Mouse (Mus musculus) lung, postnatal 0 days (tissue): ENCODE measurements around the gene Upk3a. TPM values are rescaled to one million over a fixed set of nuclear protein-coding genes. Genes with fewer than 3 reads are reported as not detected.

Experiments used
- ATAC-seq: fragments of 200-750 bp; cut with Nextera tagmentation; 2 replicates; pipeline ENCODE4 v1.8.0; 2017; ENCODE audit warnings: moderate library complexity
- DNase-seq: peaks from one replicate; pipeline ENCODE4 v3.0.0-alpha.2; 2016; ENCODE audit warnings: low spot score
- H3K27ac ChIP-seq: fragments of 300-500 bp; sonication (generic); 2 replicates; pipeline ENCODE4 v1.5.1; 2014; ENCODE audit warnings: antibody characterized with exemption, mild to moderate bottlenecking, low read length, mixed read lengths
- H3K27me3 ChIP-seq: fragments of 300-500 bp; sonication (generic); replicated peaks from 2 replicates; pipeline ENCODE4 v1.6.1; 2014; ENCODE audit warnings: low read length, mixed read lengths; ENCODE audit not compliant: insufficient read depth
- H3K36me3 ChIP-seq: fragments of 300-500 bp; sonication (generic); 2 replicates; pipeline ENCODE4 v1.6.1; 2014; ENCODE audit warnings: low read length, mixed read lengths; ENCODE audit not compliant: insufficient read depth
- H3K4me1 ChIP-seq: fragments of 300-500 bp; sonication (generic); 2 replicates; pipeline ENCODE4 v1.6.1; 2014; ENCODE audit warnings: antibody characterized with exemption, low read depth, low read length, mixed read lengths; ENCODE audit not compliant: insufficient read depth
- H3K4me2 ChIP-seq: fragments of 300-500 bp; sonication (generic); replicated peaks from 2 replicates; pipeline ENCODE4 v1.6.1; 2014; ENCODE audit warnings: low read depth, mild to moderate bottlenecking, low read length, moderate library complexity, mixed read lengths
- H3K4me3 ChIP-seq: fragments of 300-500 bp; sonication (generic); 2 replicates; pipeline ENCODE4 v1.5.1; 2014; ENCODE audit warnings: low read depth, low read length
- H3K9ac ChIP-seq: fragments of 300-500 bp; sonication (generic); replicated peaks from 2 replicates; pipeline ENCODE4 v1.6.1; 2014; ENCODE audit warnings: low read depth, mild to moderate bottlenecking
- H3K9me3 ChIP-seq: fragments of 300-500 bp; sonication (generic); 2 replicates; pipeline ENCODE4 v1.6.1; 2016; ENCODE audit warnings: low read length, mixed read lengths
- CTCF ChIP-seq: IDR thresholded peaks from 2 replicates; pipeline ENCODE4 v1.5.1; 2016; ENCODE audit warnings: antibody characterized with exemption, mild to moderate bottlenecking
- EP300 ChIP-seq: IDR thresholded peaks from 2 replicates; pipeline ENCODE4 v1.6.1; 2016; ENCODE audit warnings: antibody characterized with exemption, mild to moderate bottlenecking, control low read depth
- WGBS: fragments of 180-500 bp; shearing (Covaris S2); extraction: QIAGEN DNeasy Blood & Tissue Kit; methylation state at CpG from one replicate; pipeline ENCODE4 v1.1.7; 2014; 5-methylcytosine and 5-hydroxymethylcytosine counted together
- polyA plus RNA-seq: library from polyadenylated mRNA; unstranded; fragments of >200 nt; fragmentation: Nextera tagmentation; extraction: Ambion mirVana; gene quantifications from 2 replicates; pipeline ENCODE4 v1.2.1, GENCODE M21; 2015

The Upk3a gene
- 33.6 and 41.0 TPM in 2 replicates for polyA plus RNA-seq

GRCm38 (mm10) chr15:85016951-85017664 is at the start of gene Upk3a:
TSS of gene Upk3a (plus strand) at chr15:85017141.
- H3K4me2 ChIP-seq, result no peak within 1 kb of the TSS
- H3K9me3 ChIP-seq, result no peaks in the 10 kb centered on the region
- H3K9ac ChIP-seq, result no peak within 1 kb of the TSS
- 11% methylated on average over 21 of the region's 21 CpGs for WGBS
- DNase-seq (peak; percentile 78), ATAC-seq (peak; percentile 80)
- TF ChIP-seq EP300 (no peak), CTCF (no peak)
- no peak within 1 kb of the TSS for H3K27ac ChIP-seq
- no peaks in the 10 kb centered on the region for H3K4me1 ChIP-seq
- H3K27me3 ChIP-seq, result no peaks in the 10 kb centered on the region
- no peak within 1 kb of the TSS for H3K4me3 ChIP-seq
- no peaks in the 10 kb centered on the region for H3K36me3 ChIP-seq

GRCm38 (mm10) chr15:84968534-84968933 is 48.4 kb upstream of the Upk3a start:
- Histone ChIP-seq H3K4me3 (no peak overlapping the region), H3K27ac (no peak overlapping the region), H3K4me1 (no peaks in the 10 kb centered on the region), H3K4me2 (no peak overlapping the region), H3K9me3 (no peaks in the 10 kb centered on the region), H3K9ac (no peak overlapping the region), H3K27me3 (no peaks in the 10 kb centered on the region), H3K36me3 (no peaks in the 10 kb centered on the region)
- TF ChIP-seq CTCF, result no peak
- TF ChIP-seq EP300, result no peak
- 87% methylated on average over 4 of the region's 4 CpGs for WGBS
- ATAC-seq (no peak), DNase-seq (no peak)

- no peak for ATAC-seq
- 61% methylated on average over 8 of the region's 8 CpGs for WGBS
- TF ChIP-seq EP300 (no peak), CTCF (no peak)
Observed at GRCm38 (mm10) chr15:84972860-84973543, 43.9 kb upstream of the Upk3a start.

DNA sequence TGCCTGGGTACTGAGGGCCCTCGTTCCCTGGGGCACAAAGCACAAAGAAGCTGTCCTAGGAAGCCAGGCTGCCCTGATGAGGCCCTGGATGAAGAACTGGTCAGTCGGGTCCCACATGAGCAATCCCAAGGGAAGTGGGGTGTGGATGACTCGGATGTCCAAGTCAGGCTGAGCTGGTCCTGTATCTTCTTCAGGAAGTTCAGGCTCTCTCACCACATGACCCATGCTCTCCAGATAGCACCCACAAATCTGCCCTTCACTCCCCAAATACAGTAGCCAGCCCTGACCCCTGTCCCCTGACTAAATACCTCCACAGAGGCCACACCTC is 43.4 kb upstream of the Upk3a start:
- H3K4me1 ChIP-seq, result no peaks in the 10 kb centered on the region
- H3K9ac ChIP-seq, result no peak overlapping the region
- no peak overlapping the region for H3K27ac ChIP-seq
- no peaks in the 10 kb centered on the region for H3K9me3 ChIP-seq
- ATAC-seq (no peak), DNase-seq (no peak)
- H3K4me3 ChIP-seq, result no peak overlapping the region
- 62% methylated on average over 3 of the region's 3 CpGs for WGBS
- TF ChIP-seq CTCF (no peak), EP300 (no peak)
- H3K27me3 ChIP-seq, result no peaks in the 10 kb centered on the region
- no peak overlapping the region for H3K4me2 ChIP-seq
- no peaks in the 10 kb centered on the region for H3K36me3 ChIP-seq

More at GRCm38 (mm10) chr15:84972860-84973543, 43.9 kb upstream of the Upk3a start:
- H3K4me1 ChIP-seq, result no peaks in the 10 kb centered on the region
- no peaks in the 10 kb centered on the region for H3K36me3 ChIP-seq
- no peak overlapping the region for H3K4me2 ChIP-seq
- DNase-seq, result no peak
- H3K9ac ChIP-seq, result no peak overlapping the region
- H3K27me3 ChIP-seq, result no peaks in the 10 kb centered on the region
- no peaks in the 10 kb centered on the region for H3K9me3 ChIP-seq
- H3K4me3 ChIP-seq, result no peak overlapping the region
- H3K27ac ChIP-seq, result no peak overlapping the region

DNA sequence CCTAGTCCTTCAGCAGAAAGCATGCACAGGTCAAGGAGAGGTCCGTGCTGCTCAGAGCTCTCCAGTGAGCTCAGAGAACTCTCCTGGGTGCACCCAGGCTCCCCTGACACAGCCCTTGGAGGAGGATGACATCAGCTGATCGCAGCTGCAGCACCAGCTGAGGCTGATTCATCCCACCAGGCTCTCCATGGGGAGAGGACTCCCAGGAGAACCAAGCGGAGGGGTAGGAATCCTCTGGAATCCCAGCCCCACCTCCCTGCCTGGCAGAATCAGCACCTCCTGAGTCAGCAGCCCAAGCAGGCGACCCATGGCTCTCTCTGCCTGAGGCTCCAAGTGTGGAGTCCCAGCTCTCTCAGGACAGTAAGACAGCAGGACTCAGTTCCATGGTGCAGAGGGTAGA is 41.2 kb upstream of the Upk3a start:
- Histone ChIP-seq H3K9ac (no peak overlapping the region), H3K4me1 (no peaks in the 10 kb centered on the region), H3K9me3 (no peaks in the 10 kb centered on the region), H3K4me2 (no peak overlapping the region), H3K36me3 (no peaks in the 10 kb centered on the region), H3K27me3 (no peaks in the 10 kb centered on the region), H3K4me3 (no peak overlapping the region), H3K27ac (no peak overlapping the region)
- WGBS, result 25% methylated on average over 4 of the region's 4 CpGs
- ATAC-seq, result peak; percentile 54
- TF ChIP-seq EP300 (no peak), CTCF (no peak)
- DNase-seq, result peak; percentile 18

GRCm38 (mm10) chr15:84981609-84982313 is 35.2 kb upstream of the Upk3a start:
- H3K4me3 ChIP-seq, result no peak overlapping the region
- no peak overlapping the region for H3K4me2 ChIP-seq
- H3K36me3 ChIP-seq, result no peaks in the 10 kb centered on the region
- ATAC-seq (peak; percentile 18; the same call in 1 of the 2 replicates), DNase-seq (peak; percentile 19)
- no peak overlapping the region for H3K9ac ChIP-seq
- H3K27ac ChIP-seq, result no peak overlapping the region
- TF ChIP-seq CTCF, result no peak
- H3K9me3 ChIP-seq, result no peaks in the 10 kb centered on the region
- no peaks in the 10 kb centered on the region for H3K27me3 ChIP-seq
- 56% methylated on average over 9 of the region's 9 CpGs for WGBS
- peaks cover 3% of the 10 kb centered on the region; the same call in 1 of the 2 replicates for H3K4me1 ChIP-seq
